Mouse (Mus musculus) heart, postnatal 4 days (tissue): Measurements from ENCODE around the gene Rtp1. TPM values are rescaled to one million over a fixed set of nuclear protein-coding genes. Genes with fewer than 3 reads are reported as not detected.

Source experiments
- DNase-seq: peaks from one replicate; pipeline ENCODE4 v3.0.0; 2021
- total RNA-seq, 2 experiments: library from RNA; stranded (reverse); gene quantifications; 2 replicates each; pipeline ENCODE4 v1.2.3; 2021

Gene Rtp1
- total RNA-seq, 2 experiments from 2014 or later, result not detected

DNA sequence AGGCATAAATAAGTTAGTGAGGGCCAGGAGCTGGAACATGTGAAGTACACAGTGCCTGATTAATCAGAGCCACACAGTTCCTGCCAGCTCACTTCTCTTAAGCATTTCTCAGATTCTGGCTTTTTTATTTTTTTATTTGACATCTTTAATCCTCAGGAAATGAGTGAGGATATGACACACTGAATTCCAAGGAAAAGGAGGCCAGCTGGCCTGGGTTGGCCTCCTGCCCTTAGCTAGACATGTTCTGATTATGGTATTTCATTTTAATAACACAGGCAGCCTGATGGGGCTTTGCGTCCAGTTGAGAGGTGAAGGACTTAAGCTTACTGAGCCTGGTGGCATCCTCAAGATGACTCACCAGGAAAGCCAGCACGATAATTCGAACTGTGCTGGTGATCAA lies 27.6 kb downstream of the Rtp1 start:
- DNase-seq, result peak; percentile 71

DNA sequence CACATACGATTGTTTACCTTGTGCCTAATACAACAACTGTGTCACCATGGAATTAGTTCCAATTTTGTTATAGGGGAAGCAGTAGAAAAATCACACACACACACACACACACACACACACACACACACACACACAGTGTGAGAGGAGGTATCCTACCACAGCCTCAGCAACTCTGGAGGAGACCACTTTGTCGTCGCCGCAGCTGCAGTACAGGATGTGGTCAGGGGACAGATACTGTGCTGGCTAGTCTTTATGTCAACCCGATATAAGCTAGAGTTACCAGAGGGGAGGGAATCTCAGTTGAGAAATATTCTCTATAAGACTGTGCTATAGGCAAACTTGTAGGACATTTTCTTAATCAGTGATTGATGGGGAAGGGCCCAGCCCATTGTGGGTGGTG lies 28.4 kb downstream of the Rtp1 start:
- no peak for DNase-seq

GRCm38 (mm10) chr16:23458906-23459588 lies 30.1 kb downstream of the Rtp1 start:
- no peak for DNase-seq

DNA sequence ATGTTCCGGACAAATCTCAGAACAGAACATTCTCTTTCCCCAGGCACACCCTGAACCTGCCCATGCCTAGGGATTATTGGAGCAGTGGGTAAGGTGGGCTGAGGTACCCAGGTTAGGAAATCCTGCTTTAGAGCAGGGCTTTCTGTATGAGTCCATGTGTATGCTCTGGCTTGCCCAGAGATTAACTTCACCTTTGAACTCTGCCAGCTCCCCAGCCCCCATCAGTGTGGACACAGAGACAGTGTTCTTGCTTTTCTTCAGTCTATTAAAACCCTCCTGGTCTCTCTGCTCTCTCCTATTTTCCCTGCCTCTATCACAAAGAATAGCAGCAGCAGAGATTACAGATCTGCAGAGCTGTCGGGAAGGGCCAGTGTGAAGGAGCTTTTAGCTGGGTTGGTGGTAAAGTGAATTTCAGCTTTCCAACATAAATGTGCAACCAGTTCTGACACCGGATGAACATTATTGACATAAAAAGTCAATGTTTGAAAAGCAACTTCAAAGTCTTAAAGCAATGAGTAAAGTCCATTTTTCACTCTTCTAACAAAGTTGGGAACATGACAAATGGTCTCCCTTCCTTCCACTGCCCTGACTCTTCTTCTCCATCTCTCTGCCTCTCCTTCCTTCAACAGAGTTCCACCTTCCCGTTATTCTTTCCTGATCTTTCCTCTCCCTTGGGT lies 34.9 kb downstream of the Rtp1 start:
- DNase-seq, result no peak

GRCm38 (mm10) chr16:23471551-23471950 lies 42.6 kb downstream of the Rtp1 start:
- no peak for DNase-seq

GRCm38 (mm10) chr16:23472046-23472445 lies 43.1 kb downstream of the Rtp1 start:
- DNase-seq, result no peak

GRCm38 (mm10) chr16:23475651-23476050 lies 46.7 kb downstream of the Rtp1 start:
- no peak for DNase-seq

DNA sequence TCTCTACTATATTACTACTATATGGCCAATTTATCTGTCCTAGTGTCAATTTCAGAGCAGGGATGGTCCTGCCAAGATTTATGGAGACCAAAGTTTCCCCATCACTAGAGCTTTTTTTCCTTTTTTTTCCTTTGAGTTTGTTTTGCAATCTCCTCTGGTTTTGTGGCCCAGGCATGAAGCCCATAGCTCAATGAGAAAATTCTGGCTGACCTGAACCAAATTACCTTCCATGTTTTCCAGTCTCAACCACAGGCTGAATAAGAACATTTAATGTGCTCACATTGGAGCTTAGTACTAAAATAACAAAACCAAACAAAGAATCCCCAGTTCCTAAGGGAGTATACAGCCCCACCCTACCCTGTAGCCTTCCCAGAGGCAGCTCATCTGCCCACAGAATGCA lies 47.7 kb downstream of the Rtp1 start:
- no peak for DNase-seq

DNA sequence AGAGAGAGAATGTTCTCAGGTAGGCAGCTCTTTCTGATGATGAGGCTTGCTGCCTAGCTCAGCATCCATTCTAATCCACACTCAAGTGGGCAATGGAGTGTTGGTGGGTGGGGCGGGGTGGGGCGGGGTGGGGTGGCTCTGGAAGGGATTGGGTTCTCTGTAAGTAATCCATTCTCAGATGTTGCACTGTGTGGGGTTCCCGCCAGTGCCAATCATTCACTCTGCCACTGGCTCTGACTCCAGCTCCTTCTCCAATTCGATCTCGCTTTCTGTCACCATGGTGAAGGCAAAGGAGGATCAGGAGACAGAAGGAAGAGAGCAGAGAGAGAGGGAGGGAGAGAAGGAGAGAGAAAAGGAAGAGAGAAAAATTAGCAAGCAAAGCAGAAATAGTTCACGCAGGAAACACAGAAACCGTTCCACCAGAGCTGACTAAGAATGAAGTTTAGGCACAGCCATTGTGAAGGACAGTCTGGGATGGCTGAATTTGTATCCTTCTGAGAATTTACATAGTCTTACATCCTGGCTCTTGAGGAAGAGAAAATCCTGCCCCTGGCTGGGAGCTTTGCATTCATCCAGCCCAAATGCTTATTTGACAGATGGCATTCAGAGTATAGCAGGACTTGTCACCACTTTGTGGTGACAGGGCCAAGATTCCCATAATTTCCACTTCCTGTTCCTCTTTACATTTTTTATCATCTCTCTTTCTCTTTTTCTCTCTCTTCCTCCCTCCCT lies 51.1 kb downstream of the Rtp1 start:
- DNase-seq, result no peak

DNA sequence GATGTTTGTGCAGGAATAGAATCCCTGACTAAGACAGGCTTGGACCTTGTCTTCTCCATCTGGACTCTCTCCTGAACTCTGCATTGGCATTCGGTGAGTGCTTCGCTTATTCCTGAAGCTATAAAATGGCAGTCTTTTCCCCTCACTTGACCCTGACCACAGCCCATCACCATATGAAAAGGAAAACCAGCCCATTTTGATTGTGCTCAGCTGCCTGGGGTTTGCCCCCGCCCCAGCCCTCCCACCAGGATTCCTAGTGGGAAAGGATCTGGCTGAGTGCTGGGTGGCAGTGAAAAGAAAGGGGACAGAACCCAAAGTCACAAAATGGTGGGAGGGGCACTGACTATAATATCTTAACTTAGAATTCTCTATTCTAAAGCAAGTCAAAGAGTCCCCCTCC lies 53.3 kb downstream of the Rtp1 start:
- no peak for DNase-seq

- DNase-seq, result no peak
Observed at GRCm38 (mm10) chr16:23482846-23483245, 53.9 kb downstream of the Rtp1 start.

- no peak for DNase-seq
Observed at GRCm38 (mm10) chr16:23483292-23483691, 54.4 kb downstream of the Rtp1 start.

Other genes starting within 250 kb of the Rtp1 start
- gene St6gal1, start 204.4 kb upstream of the Rtp1 start, total RNA-seq, result 10 to 100 TPM; 19.8 to 20.3 TPM
- gene Rtp4, start 91.2 kb downstream of the Rtp1 start, total RNA-seq, result 1 to 10 TPM; 1.8 to 2.1 TPM
- 10 to 100 TPM; 22.6 to 26.2 TPM for gene Masp1, start 91.7 kb downstream of the Rtp1 start, total RNA-seq